Mouse (Mus musculus) neural tube, embryonic 12.5 days (tissue): ENCODE data around the gene Ndufs7. TPM values are rescaled to one million over a fixed set of nuclear protein-coding genes. Genes with fewer than 3 reads are reported as not detected.
"Not testable (repeated sequence)": the region's sequence is repeated elsewhere in the genome, so short reads cannot be mapped to it uniquely, and the experiment has no call there.

Experiments used
- ATAC-seq: fragments of 200-750 bp; cut with Nextera tagmentation; 2 replicates; pipeline ENCODE4 v1.8.0; 2017; ENCODE audit warnings: low read depth, mild to moderate bottlenecking, moderate TSS enrichment, moderate library complexity; ENCODE audit not compliant: low FRiP score
- H3K27ac ChIP-seq: fragments of 300-500 bp; sonication (generic); 2 replicates; pipeline ENCODE4 v1.5.1; 2016
- H3K27me3 ChIP-seq: fragments of 300-500 bp; sonication (generic); replicated peaks from 2 replicates; pipeline ENCODE4 v1.6.1; 2016; ENCODE audit warnings: mild to moderate bottlenecking
- H3K36me3 ChIP-seq: fragments of 300-500 bp; sonication (generic); 2 replicates; pipeline ENCODE4 v1.6.1; 2016; ENCODE audit warnings: mild to moderate bottlenecking
- H3K4me1 ChIP-seq: fragments of 300-500 bp; sonication (generic); 2 replicates; pipeline ENCODE4 v1.6.1; 2016
- H3K4me2 ChIP-seq: fragments of 300-500 bp; sonication (generic); replicated peaks from 2 replicates; pipeline ENCODE4 v1.6.1; 2016; ENCODE audit warnings: mild to moderate bottlenecking
- H3K4me3 ChIP-seq: fragments of 300-500 bp; sonication (generic); 2 replicates; pipeline ENCODE4 v1.5.1; 2016
- H3K9ac ChIP-seq: fragments of 300-500 bp; sonication (generic); 2 replicates; pipeline ENCODE4 v1.6.1; 2016; ENCODE audit warnings: mild to moderate bottlenecking
- H3K9me3 ChIP-seq: fragments of 300-500 bp; sonication (generic); 2 replicates; pipeline ENCODE4 v1.6.1; 2016; ENCODE audit warnings: mild to moderate bottlenecking
- WGBS: fragments of 180-500 bp; shearing (Covaris S2); methylation state at CpG from one replicate; pipeline ENCODE4 v1.1.7; 2016; 5-methylcytosine and 5-hydroxymethylcytosine counted together
- polyA plus RNA-seq: library from polyadenylated mRNA; unstranded; fragments of >200 nt; fragmentation: Nextera tagmentation; extraction: Ambion mirVana; gene quantifications from 2 replicates; pipeline ENCODE4 v1.2.1, GENCODE M21; 2016

Ndufs7 gene
- polyA plus RNA-seq, 1 experiment from 2014 or later: 214 TPM

DNA sequence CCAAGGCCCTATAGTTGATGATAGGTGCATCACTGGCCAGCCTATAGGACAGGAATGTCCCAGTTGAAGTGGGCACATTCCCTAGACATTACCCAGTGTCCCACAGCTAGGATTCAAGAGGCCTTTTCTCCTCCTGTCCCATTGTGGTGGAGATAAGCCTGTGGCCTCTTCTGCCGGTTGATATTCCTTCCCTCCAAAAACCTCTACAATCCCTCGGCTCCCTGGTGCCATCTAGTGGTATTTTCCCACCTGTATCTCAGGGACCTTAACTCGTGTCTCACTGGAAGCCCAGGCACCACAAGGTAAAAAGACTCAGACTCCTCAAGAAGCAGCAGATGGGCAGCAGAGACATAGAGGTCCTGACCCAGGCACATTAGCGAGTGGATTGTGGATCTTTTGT, 3.3 kb upstream of the Ndufs7 start:
- no peak overlapping the region for H3K4me3 ChIP-seq
- H3K9ac ChIP-seq: peak overlapping the region; percentile 17; the same call in 1 of the 2 replicates

DNA sequence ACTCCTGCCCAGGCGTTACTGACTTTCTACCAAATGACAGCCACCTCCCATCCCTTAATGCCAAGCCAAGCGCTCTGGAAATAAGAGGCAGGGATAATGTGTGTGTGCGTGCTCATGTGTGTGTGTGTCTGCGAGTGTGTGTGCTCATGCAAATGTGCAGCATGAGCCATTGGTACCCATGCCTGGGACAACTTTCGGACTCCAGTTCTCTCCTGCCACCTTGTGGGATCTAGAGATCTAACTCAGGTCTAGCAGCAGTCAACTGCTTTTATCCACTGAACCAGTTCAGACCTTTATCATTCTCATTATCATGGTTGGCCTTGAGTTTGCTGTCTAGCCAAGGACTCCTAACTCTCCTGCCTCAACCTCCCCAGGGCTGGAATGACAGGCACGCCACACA, 1.1 kb upstream of the Ndufs7 start:
- Histone ChIP-seq H3K4me2 (no peak overlapping the region), H3K36me3 (peaks cover 18% of the 10 kb centered on the region), H3K27ac (no peak overlapping the region), H3K9me3 (no peaks in the 10 kb centered on the region), H3K4me3 (no peak overlapping the region), H3K27me3 (no peaks in the 10 kb centered on the region), H3K4me1 (peaks cover 13% of the 10 kb centered on the region), H3K9ac (no peak overlapping the region)
- WGBS: 55% methylated on average over 6 of the region's 6 CpGs
- no peak for ATAC-seq

More for the DNA sequence above, 3.3 kb upstream of the Ndufs7 start:
- Histone ChIP-seq H3K9me3 (no peaks in the 10 kb centered on the region), H3K27me3 (no peaks in the 10 kb centered on the region), H3K27ac (no peak overlapping the region), H3K4me2 (no peak overlapping the region), H3K36me3 (peaks cover 41% of the 10 kb centered on the region), H3K4me1 (peaks cover 12% of the 10 kb centered on the region)
- 6% methylated on average over 4 of the region's 4 CpGs for WGBS
- peak; percentile 31; the same call in 1 of the 2 replicates for ATAC-seq

DNA sequence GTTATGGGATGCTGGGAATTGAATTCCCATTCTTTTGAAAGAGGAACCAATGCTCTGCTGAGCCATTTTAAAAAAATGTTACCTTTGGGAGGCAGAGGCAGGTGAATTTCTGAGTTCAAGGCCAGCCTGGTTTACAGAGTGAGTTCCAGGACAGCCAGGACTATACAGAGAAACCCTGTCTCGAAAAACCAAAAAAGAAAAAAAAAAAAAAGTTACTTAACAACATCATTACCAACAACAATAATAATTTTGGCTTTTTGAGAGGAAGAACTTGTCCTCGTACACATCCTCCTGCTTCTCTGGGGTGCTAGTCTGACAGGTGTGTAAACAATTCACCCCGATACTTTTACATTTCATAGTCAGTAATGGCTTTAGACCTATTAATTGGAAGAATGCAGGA, 484 bp upstream of the Ndufs7 start:
- not testable (repeated sequence) for ATAC-seq, H3K27ac ChIP-seq, H3K27me3 ChIP-seq, H3K9ac ChIP-seq, H3K9me3 ChIP-seq
- Histone ChIP-seq H3K36me3 (peaks cover 16% of the 10 kb centered on the region), H3K4me3 (peak overlapping the region; percentile 19; the same call in 1 of the 2 replicates), H3K4me2 (peak overlapping the region; percentile 88), H3K4me1 (peaks cover 13% of the 10 kb centered on the region)
- WGBS: 53% methylated on average over 3 of the region's 3 CpGs

DNA sequence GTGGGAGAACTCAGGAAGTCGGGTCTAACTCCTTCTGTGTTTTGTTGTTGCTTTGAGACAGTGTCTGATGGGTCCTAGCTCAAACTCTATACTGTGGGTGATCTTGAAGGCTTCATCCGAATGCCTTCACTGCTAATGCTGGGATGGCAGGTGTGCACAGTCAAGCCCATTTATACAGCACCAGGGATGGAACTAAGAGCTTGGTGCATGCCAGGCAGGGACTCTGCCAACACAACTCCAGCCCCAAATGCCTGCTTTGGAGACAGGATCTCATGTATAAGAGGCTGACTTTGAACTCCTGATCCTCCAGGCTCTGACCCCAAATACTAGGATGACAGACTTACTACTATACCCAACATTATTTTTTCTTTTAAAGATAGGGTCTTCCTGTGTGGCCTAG, 1.1 kb downstream of the Ndufs7 start:
- ATAC-seq: no peak
- peak overlapping the region; percentile 88 for H3K4me2 ChIP-seq
- peaks cover 13% of the 10 kb centered on the region for H3K4me1 ChIP-seq
- no peak overlapping the region for H3K27ac ChIP-seq
- peak overlapping the region; percentile 75; the same call in 1 of the 2 replicates for H3K9ac ChIP-seq
- WGBS: 56% methylated on average over 2 of the region's 2 CpGs
- H3K27me3 ChIP-seq: no peaks in the 10 kb centered on the region
- no peaks in the 10 kb centered on the region for H3K9me3 ChIP-seq
- H3K4me3 ChIP-seq: peak overlapping the region; percentile 69
- H3K36me3 ChIP-seq: peaks cover 19% of the 10 kb centered on the region

DNA sequence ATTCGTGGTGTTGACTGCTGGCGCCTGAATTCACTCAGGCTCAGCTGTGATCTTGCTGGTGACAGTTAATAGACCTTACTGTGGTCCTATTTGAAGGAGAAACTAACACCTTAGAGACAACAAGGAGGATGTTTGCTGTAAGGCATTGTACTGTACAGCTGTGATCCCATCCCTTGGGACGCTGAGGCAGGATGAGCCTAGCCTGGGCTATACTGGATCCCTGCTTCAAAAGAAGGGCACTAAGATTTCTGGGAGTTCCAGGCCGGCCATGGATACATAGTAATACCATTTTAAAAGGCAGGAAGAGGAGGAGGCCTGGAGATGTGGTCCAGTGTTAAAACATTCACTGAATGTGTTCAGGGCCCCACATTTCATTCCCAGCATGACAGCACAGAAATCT, 1.7 kb downstream of the Ndufs7 start:
- no peaks in the 10 kb centered on the region for H3K9me3 ChIP-seq
- H3K9ac ChIP-seq: 0 out of 2 replicates have a peak overlapping the region, but pooled peaks have one; percentile 75
- H3K4me1 ChIP-seq: peaks cover 10% of the 10 kb centered on the region
- no peak overlapping the region for H3K27ac ChIP-seq
- WGBS: 92% methylated on average over 4 of the region's 4 CpGs
- peak overlapping the region; percentile 88 for H3K4me2 ChIP-seq
- peak overlapping the region; percentile 69; the same call in 1 of the 2 replicates for H3K4me3 ChIP-seq
- H3K27me3 ChIP-seq: no peaks in the 10 kb centered on the region
- peaks cover 25% of the 10 kb centered on the region for H3K36me3 ChIP-seq
- ATAC-seq: no peak

DNA sequence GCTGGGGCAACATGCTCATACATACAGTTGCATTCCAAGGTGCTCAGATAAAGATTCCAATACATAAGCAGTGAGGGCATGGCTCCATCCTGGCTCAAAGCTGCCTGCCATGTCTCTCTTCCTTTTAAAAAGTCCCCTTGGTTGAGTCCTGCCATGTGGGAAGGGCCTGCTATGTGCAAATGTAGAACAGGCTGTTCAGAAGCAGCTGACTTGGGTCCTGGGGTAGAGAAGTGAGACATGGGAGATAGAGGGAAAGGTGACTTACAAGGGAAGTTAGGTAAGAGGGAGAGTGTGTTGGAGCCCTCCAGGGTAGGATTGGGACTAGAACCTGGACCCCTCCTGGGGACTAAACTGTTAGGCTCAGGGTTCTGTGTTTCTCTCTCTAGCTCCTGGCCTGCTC, 3.1 kb downstream of the Ndufs7 start:
- Histone ChIP-seq H3K36me3 (peaks cover 39% of the 10 kb centered on the region), H3K4me2 (no peak overlapping the region), H3K27ac (no peak overlapping the region), H3K9me3 (no peaks in the 10 kb centered on the region), H3K9ac (no peak overlapping the region), H3K27me3 (no peaks in the 10 kb centered on the region), H3K4me3 (no peak overlapping the region), H3K4me1 (peaks cover 15% of the 10 kb centered on the region)
- no peak for ATAC-seq

DNA sequence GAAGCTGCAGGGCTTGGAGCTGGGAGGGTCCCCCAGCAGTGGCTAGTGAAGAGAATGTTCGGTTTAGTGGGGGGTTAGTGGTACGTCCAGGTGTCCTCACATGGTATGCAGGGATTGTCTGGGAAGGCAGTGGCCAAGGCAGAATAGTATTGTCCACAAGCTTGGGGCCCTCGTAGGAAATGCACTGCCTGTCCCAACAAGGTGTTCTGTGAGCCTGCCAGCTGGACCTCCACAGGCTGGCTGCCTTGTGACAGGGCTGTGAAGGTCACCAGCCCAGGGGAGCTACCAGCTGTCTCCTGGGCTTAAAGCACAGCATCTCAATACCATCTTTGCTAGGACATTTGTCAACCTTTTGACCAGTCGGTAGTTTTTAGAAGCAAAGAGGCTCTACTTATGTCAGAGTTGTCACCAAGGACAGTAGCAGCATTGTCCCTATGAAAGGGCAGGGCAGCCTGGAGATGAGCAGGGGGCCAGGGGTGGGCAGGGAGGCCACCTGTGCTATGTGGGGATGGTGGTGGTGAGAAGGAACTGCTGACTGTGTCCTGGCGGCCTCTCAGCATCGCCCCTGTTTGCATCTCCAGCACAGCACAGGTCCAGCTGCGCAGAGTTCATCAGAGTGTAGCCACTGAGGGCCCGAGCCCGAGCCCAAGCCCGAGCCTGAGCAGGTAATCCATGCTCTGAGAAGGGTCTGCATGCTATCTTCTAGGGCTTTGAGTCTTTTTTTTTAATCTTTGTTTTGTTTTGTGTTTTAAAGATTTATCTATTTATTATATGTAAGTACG, 3.8 kb downstream of the Ndufs7 start:
- H3K4me3 ChIP-seq: no peak overlapping the region
- WGBS: 92% methylated on average over 11 of the region's 11 CpGs
- peaks cover 15% of the 10 kb centered on the region for H3K4me1 ChIP-seq
- ATAC-seq: no peak
- no peaks in the 10 kb centered on the region for H3K9me3 ChIP-seq
- H3K9ac ChIP-seq: no peak overlapping the region
- no peak overlapping the region for H3K4me2 ChIP-seq
- H3K27me3 ChIP-seq: no peaks in the 10 kb centered on the region
- peaks cover 42% of the 10 kb centered on the region for H3K36me3 ChIP-seq
- H3K27ac ChIP-seq: no peak overlapping the region

DNA sequence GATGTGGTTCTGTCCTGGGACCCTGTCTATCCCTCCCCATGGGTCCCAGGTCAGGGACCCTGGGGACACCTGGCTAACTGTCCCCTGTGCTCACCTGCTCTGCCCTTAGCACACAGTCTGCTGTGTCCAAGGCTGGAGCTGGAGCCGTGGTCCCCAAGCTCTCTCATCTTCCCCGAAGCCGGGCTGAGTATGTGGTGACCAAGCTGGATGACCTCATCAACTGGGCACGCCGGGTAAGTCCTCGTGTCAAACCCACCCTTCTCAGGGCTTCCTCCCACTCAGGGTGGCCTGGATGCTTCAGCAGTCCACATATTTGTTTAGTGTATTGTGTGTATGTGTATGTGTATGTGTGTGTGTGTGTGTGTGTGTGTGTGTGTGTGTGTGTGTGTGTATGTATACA, 4.6 kb downstream of the Ndufs7 start:
- ATAC-seq: no peak
- Histone ChIP-seq H3K4me2 (no peak overlapping the region), H3K27ac (no peak overlapping the region), H3K27me3 (no peaks in the 10 kb centered on the region), H3K36me3 (peaks cover 51% of the 10 kb centered on the region), H3K9me3 (no peaks in the 10 kb centered on the region), H3K4me1 (peaks cover 15% of the 10 kb centered on the region), H3K9ac (no peak overlapping the region), H3K4me3 (no peak overlapping the region)
- 94% methylated on average over 6 of the region's 6 CpGs for WGBS

DNA sequence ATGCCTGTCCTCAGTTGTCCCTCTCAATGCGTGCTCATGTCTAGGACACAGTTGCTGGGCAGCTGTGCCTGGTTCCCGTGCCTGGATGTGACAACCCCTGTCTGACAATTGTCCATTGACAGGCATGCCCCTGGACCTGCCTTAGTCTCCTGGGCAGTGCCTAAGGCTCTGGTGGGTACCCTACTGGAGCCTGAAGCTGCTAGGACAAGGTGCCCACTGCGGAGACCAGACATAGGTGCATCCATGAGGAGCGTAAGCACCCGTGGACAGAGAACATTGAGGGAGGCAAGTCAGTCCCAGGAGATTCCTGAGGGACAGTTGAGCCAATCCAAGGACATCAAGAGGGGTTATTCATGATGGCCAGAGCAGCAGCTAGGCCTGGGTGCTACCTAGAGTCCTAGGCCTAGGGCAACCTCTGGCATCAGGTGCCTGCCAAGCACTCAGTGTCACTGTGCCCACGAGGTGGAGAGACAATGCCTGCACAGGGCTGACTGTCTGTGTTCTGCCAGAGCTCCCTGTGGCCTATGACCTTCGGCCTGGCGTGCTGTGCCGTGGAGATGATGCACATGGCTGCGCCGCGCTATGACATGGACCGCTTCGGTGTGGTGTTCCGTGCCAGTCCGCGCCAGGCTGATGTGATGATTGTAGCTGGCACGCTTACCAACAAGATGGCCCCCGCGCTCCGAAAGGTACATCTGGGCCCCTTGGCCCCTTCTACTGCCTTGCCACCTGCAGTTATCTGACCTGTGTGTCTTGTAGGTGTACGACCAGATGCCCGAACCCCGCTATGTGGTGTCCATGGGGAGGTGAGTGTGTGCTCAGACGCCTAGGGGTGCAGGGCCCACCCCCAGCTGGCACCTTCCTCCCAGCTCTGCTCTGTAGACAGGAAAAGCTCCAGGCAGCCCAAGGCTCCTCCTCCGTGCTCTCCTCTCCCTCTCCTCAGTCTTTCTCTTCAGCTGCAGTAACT, 5.7 kb downstream of the Ndufs7 start:
- ATAC-seq: no peak
- Histone ChIP-seq H3K4me2 (no peak overlapping the region), H3K9me3 (no peaks in the 10 kb centered on the region), H3K4me1 (peaks cover 23% of the 10 kb centered on the region), H3K27me3 (no peaks in the 10 kb centered on the region), H3K36me3 (peaks cover 59% of the 10 kb centered on the region), H3K27ac (no peak overlapping the region), H3K4me3 (no peak overlapping the region), H3K9ac (no peak overlapping the region)
- 96% methylated on average over 26 of the region's 26 CpGs for WGBS

DNA sequence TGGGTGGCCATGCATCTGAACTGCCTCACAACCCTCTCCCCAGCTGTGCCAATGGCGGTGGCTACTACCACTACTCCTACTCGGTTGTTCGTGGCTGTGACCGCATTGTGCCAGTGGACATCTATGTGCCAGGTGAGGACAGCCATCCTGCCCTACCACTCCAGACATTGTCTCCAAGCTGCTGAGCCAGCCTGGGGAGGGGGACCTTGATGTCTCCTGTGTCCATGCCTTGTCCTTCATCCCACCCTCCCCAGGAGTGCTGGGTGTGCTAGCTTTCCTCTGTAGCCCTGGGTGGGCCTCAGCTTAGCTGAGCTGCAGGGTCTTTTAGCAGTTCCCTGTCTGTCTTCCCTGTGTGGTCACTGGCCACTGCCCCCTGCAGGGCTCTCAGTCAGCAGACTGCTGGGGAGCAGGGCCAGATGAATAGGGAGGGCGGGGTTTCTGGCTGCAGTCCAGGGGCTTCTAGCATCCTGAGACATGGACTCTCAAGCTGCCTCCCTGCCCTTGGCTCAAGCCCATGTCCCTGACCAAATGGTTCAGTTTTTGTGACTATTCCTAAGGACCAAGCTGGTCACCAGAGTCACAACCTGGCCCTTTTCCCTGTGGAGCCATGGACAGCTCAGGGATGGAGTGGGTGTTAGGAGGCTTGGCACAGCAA, 7.1 kb downstream of the Ndufs7 start:
- Histone ChIP-seq H3K4me3 (no peak overlapping the region), H3K9me3 (no peaks in the 10 kb centered on the region), H3K4me2 (no peak overlapping the region), H3K4me1 (peaks cover 27% of the 10 kb centered on the region), H3K9ac (0 out of 2 replicates have a peak overlapping the region, but pooled peaks have one; percentile 3), H3K36me3 (peaks cover 59% of the 10 kb centered on the region), H3K27me3 (no peaks in the 10 kb centered on the region), H3K27ac (no peak overlapping the region)
- WGBS: 91% methylated on average over 5 of the region's 5 CpGs
- no peak for ATAC-seq

DNA sequence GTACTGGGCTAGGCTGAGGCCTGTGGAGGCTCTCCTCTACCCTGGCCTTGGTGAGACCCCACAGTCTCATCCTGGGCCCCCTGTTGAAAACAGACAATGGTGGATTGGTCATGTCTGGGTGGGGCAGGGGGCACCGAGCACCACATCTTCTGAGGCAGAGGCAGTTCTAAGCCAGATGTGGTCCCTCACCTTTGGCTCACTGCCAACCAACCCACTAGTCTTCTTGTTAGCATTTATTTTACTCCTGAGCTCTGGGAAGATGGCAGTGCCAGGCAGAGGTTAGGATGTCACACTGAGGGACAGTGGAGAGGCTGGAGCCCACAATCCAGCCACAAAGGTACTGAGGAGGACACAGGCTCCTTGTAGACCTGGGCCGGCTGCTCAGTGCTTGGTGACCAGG, 9.0 kb downstream of the Ndufs7 start:
- no peak for ATAC-seq
- peaks cover 38% of the 10 kb centered on the region for H3K4me1 ChIP-seq

More for the DNA sequence above, 9.0 kb downstream of the Ndufs7 start:
- Histone ChIP-seq H3K27ac (no peak overlapping the region), H3K4me2 (no peak overlapping the region), H3K4me3 (no peak overlapping the region), H3K9ac (no peak overlapping the region), H3K9me3 (no peaks in the 10 kb centered on the region), H3K36me3 (peaks cover 59% of the 10 kb centered on the region), H3K27me3 (no peaks in the 10 kb centered on the region)
- 87% methylated on average over 2 of the region's 2 CpGs for WGBS
